Mouse (Mus musculus) thymus, adult 2 months (tissue): Measurements from ENCODE around the gene Fxyd7. TPM values are rescaled to one million over a fixed set of nuclear protein-coding genes. Genes with fewer than 3 reads are reported as not detected.
A peak's percentile ranks its signal among the peaks of the same experiment; 100 is the strongest.

Experiments
- DNase-seq: peaks from one replicate; pipeline ENCODE4 v3.0.0; 2021
- H3K27ac ChIP-seq: fragments of 200-500 bp; 2 replicates; pipeline ENCODE4 v1.5.1; 2012; ENCODE audit warnings: low read length, control low read depth; ENCODE audit not compliant: control insufficient read depth, insufficient read depth
- H3K27me3 ChIP-seq: fragments of 200-500 bp; 2 replicates; pipeline ENCODE4 v1.6.1; 2012; ENCODE audit warnings: mild to moderate bottlenecking, low read length, moderate library complexity, mixed read lengths; ENCODE audit not compliant: control insufficient read depth, insufficient read depth
- H3K36me3 ChIP-seq: fragments of 200-500 bp; 2 replicates; pipeline ENCODE4 v1.6.1; 2012; ENCODE audit warnings: mild to moderate bottlenecking, low read length, moderate library complexity; ENCODE audit not compliant: control insufficient read depth, insufficient read depth
- H3K4me1 ChIP-seq: fragments of 200-500 bp; replicated peaks from 2 replicates; pipeline ENCODE4 v1.6.1; 2012; ENCODE audit warnings: low read length; ENCODE audit not compliant: control insufficient read depth, insufficient read depth
- H3K4me3 ChIP-seq: fragments of 200-500 bp; 2 replicates; pipeline ENCODE4 v1.5.1; 2012; ENCODE audit warnings: mild to moderate bottlenecking, low read length, control low read depth, moderate library complexity; ENCODE audit not compliant: control insufficient read depth, insufficient read depth
- CTCF ChIP-seq: fragments of 200-500 bp; IDR thresholded peaks from 2 replicates; pipeline ENCODE4 v1.5.1; 2012; ENCODE audit warnings: mild to moderate bottlenecking, control low read depth, low read length, moderate library complexity, borderline replicate concordance; ENCODE audit not compliant: control insufficient read depth, poor library complexity, insufficient read depth; ENCODE audit errors: extremely low read depth
- POLR2A ChIP-seq: fragments of 200-500 bp; IDR thresholded peaks from 2 replicates; pipeline ENCODE4 v1.6.1; 2012; ENCODE audit warnings: mild to moderate bottlenecking, low read length, control low read depth, moderate library complexity; ENCODE audit not compliant: control insufficient read depth, poor library complexity, insufficient read depth; ENCODE audit errors: extremely low read depth
- WGBS: fragments of 180-500 bp; shearing (Covaris S2); methylation state at CpG from one replicate; pipeline ENCODE4 v1.1.7; 2018; 5-methylcytosine and 5-hydroxymethylcytosine counted together
- polyA plus RNA-seq: library from polyadenylated mRNA; depleted of rRNA; stranded (reverse); fragments of >200 nt; gene quantifications from 2 replicates; pipeline ENCODE4 v1.2.3, GENCODE M21; 2012; rRNA removed

The Fxyd7 gene
- polyA plus RNA-seq, 1 experiment, result 2.2 TPM

DNA sequence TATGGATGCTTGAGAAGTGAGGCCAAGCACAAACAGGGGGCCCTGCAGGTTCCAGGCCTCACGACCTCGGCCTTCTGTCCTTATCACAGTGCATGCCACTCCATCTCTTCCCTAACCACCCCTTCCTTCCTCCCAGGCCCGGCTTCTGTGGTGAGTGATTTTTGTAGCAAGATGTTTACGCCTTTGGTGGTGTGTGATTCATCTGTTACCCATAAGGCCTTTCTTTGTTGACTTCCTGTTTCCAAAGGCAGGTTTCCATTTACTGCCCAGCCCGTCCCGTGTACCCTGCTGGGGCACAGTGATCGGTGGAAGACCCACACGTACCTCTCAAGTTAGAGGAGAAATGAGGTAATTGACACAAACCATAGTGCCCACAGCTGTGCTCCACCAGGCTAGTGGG, 48.6 kb downstream of the Fxyd7 start:
- H3K27me3 ChIP-seq, result no peaks in the 10 kb centered on the region
- peaks cover 26% of the 10 kb centered on the region for H3K4me1 ChIP-seq
- peak overlapping the region; percentile 70 for H3K27ac ChIP-seq
- H3K36me3 ChIP-seq, result no peaks in the 10 kb centered on the region
- no peak overlapping the region for H3K4me3 ChIP-seq
- TF ChIP-seq POLR2A (no peak), CTCF (no peak)
- 8% methylated on average over 8 of the region's 8 CpGs for WGBS
- peak; percentile 36 for DNase-seq

DNA sequence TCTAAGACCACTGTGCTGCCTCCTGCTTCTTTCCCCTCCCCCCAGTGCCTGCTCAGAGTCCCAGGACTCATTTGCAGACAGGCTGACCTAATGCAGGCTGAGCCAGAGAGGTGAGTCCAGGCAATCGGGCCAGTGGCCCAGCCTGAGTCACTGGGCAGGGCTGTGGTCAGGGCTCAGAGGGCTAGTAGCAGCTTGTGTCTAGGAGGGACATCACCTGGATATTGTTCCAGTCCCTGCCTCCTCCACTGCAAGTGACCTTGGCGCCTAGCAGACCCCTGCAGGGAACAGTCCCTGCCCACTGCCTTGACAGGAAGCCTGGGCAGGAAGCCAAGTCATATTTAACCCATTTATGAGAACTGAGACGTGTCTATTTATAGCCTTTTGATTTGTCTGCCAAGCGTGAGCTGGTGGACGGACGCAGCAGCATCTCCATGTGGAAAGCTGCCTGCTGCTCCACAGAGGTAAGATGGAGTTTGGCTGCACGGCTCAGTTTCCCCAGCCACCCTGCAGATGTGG, 50.7 kb downstream of the Fxyd7 start:
- no peak overlapping the region for H3K27ac ChIP-seq
- H3K27me3 ChIP-seq, result no peaks in the 10 kb centered on the region
- DNase-seq, result peak; percentile 30
- TF ChIP-seq POLR2A, result no peak
- H3K4me1 ChIP-seq, result peaks cover 26% of the 10 kb centered on the region
- WGBS, result 2% methylated on average over 7 of the region's 7 CpGs
- H3K36me3 ChIP-seq, result no peaks in the 10 kb centered on the region
- H3K4me3 ChIP-seq, result no peak overlapping the region

- H3K27me3 ChIP-seq, result no peaks in the 10 kb centered on the region
- H3K4me3 ChIP-seq, result no peak overlapping the region
- H3K36me3 ChIP-seq, result no peaks in the 10 kb centered on the region
- TF ChIP-seq POLR2A (no peak), CTCF (no peak)
- DNase-seq, result no peak
- H3K27ac ChIP-seq, result no peak overlapping the region
- H3K4me1 ChIP-seq, result peaks cover 16% of the 10 kb centered on the region
- 95% methylated on average over 2 of the region's 2 CpGs for WGBS
Measured at GRCm38 (mm10) chr7:30996491-30996890, 54.8 kb downstream of the Fxyd7 start.

- no peaks in the 10 kb centered on the region for H3K36me3 ChIP-seq
- 95% methylated on average over 5 of the region's 5 CpGs for WGBS
- DNase-seq, result no peak
- TF ChIP-seq POLR2A (no peak), CTCF (no peak)
- peaks cover 2% of the 10 kb centered on the region; the same call in 1 of the 2 replicates for H3K4me1 ChIP-seq
- H3K27me3 ChIP-seq, result no peaks in the 10 kb centered on the region
- no peak overlapping the region for H3K27ac ChIP-seq
- no peak overlapping the region for H3K4me3 ChIP-seq
Measured at GRCm38 (mm10) chr7:30993986-30994385, 57.3 kb downstream of the Fxyd7 start.

Other genes starting within 250 kb of the Fxyd7 start
- gene Ffar2, start 227.7 kb downstream of the Fxyd7 start, polyA plus RNA-seq, result 3.2 and 3.5 TPM in 2 replicates
- gene Ffar3, start 195.3 kb downstream of the Fxyd7 start, polyA plus RNA-seq, result 0.13 TPM in 1 of 2 replicates, not detected in the other
- gene Ffar1, start 189.9 kb downstream of the Fxyd7 start, polyA plus RNA-seq, result 0.50 and 0.60 TPM in 2 replicates
- 8.5 and 8.9 TPM in 2 replicates for gene Cd22, start 171.1 kb downstream of the Fxyd7 start, polyA plus RNA-seq
- 1.8 and 2.0 TPM in 2 replicates for gene Mag, start 136.6 kb downstream of the Fxyd7 start, polyA plus RNA-seq
- gene Hamp2, start 126.8 kb downstream of the Fxyd7 start, polyA plus RNA-seq, result 2.2 and 12.5 TPM in 2 replicates
- gene Hamp, start 107.4 kb downstream of the Fxyd7 start, polyA plus RNA-seq, result 23.6 and 33.1 TPM in 2 replicates
- 288 and 342 TPM in 2 replicates for gene Usf2, start 94.7 kb downstream of the Fxyd7 start, polyA plus RNA-seq
- gene Lsr, start 78.0 kb downstream of the Fxyd7 start, polyA plus RNA-seq, result 27.6 and 34.6 TPM in 2 replicates
- gene Fam187b, start 77.7 kb downstream of the Fxyd7 start, polyA plus RNA-seq, result 1.00 and 1.2 TPM in 2 replicates
- 247 and 283 TPM in 2 replicates for gene Fxyd5, start 9.0 kb downstream of the Fxyd7 start, polyA plus RNA-seq
- 46.4 and 107 TPM in 2 replicates for gene Fxyd1, start 5.7 kb upstream of the Fxyd7 start, polyA plus RNA-seq
- gene Lgi4, start 7.9 kb upstream of the Fxyd7 start, polyA plus RNA-seq, result 1.1 and 1.8 TPM in 2 replicates
- 23.5 and 34.7 TPM in 2 replicates for gene Fxyd3, start 25.2 kb upstream of the Fxyd7 start, polyA plus RNA-seq
- 7.0 and 8.2 TPM in 2 replicates for gene Hpn, start 63.8 kb upstream of the Fxyd7 start, polyA plus RNA-seq
- 18.7 and 21.2 TPM in 2 replicates for gene Scn1b, start 75.5 kb upstream of the Fxyd7 start, polyA plus RNA-seq
- 681 and 790 TPM in 2 replicates for gene Gramd1a, start 104.4 kb upstream of the Fxyd7 start, polyA plus RNA-seq
- not detected in 2 replicates for gene Scgb2b2, start 239.0 kb upstream of the Fxyd7 start, polyA plus RNA-seq
- gene Scgb1b2, start 240.4 kb upstream of the Fxyd7 start, polyA plus RNA-seq, result not detected in 2 replicates